Mouse (Mus musculus) spleen, postnatal 0 days (tissue): ENCODE data around the gene Tmem39b. TPM values are rescaled to one million over a fixed set of nuclear protein-coding genes. Genes with fewer than 3 reads are reported as not detected.

Experiments
- polyA plus RNA-seq: library from polyadenylated mRNA; unstranded; fragments of >200 nt; fragmentation: Nextera tagmentation; extraction: Ambion mirVana; gene quantifications from 2 replicates; pipeline ENCODE4 v1.2.1, GENCODE M21; 2015

The Tmem39b gene
- polyA plus RNA-seq: 4.9 and 5.1 TPM in 2 replicates

GRCm38 (mm10) chr4:129696158-129696985, at the start of gene Tmem39b:
Gene Tmem39b (minus strand): TSS chr4:129696838.

GRCm38 (mm10) chr4:129742232-129743009, 45.8 kb upstream of the Tmem39b start, which contains the start of gene Khdrbs1:
Gene Khdrbs1 (minus strand): TSS chr4:129742303.

DNA sequence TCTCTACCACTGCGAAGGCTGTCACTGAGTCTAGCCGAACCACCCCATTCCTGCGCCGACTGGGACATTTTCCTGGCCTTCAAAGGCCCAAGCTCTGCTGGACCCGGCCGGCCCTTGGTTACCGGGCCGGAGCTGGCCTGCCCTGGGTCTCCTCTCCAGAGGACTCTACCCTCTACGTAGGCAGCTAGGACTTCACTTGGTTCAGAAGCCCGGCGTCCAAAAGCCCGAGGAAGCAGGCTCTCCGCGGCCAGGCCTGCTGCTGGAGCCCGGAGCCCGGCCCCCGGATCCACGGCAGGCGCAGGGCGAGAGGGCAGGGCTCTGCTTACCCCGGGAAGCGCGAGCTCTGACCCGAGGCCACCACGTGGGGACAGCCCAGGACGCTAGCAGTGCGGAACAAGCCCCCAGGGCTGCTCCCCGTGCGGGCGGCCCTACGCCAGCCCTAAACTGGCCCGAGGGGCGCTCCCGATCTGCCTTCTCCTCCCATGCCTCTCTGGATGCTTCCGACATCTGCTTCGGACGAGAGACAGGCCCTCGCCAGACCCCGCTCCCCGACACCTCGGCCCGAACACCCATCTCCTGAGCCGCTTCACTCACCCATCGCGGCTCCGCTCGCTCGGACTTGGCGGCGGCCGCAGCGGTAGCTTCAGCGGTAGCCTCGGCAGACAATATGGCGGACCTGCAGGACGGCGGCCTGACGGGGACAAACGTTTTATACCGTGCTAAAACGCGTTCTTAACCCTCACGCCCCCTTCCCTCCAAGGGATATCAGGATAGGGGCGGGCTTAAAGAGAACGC, 24.4 kb downstream of the Tmem39b start, which contains the start of gene Kpna6:
Gene Kpna6 (minus strand): TSS at position 685 of the 795 bp plus-strand sequence.

GRCm38 (mm10) chr4:129640638-129641467, 55.8 kb downstream of the Tmem39b start, which contains the start of gene Txlna:
Gene Txlna (minus strand): TSS chr4:129641065.

Other genes starting within 250 kb of the Tmem39b start
- gene Bsdc1, start 235.3 kb downstream of the Tmem39b start, polyA plus RNA-seq: 63.6 and 67.3 TPM in 2 replicates
- 0.10 TPM in 1 of 2 replicates, not detected in the other for gene Tssk3, start 205.8 kb downstream of the Tmem39b start, polyA plus RNA-seq
- 0.74 and 0.83 TPM in 2 replicates for gene Fam229a, start 205.6 kb downstream of the Tmem39b start, polyA plus RNA-seq
- gene Marcksl1, start 183.3 kb downstream of the Tmem39b start, polyA plus RNA-seq: 93.7 and 116 TPM in 2 replicates
- gene Hdac1, start 154.1 kb downstream of the Tmem39b start, polyA plus RNA-seq: 127 and 132 TPM in 2 replicates
- 7.3 and 7.8 TPM in 2 replicates for gene Lck, start 123.2 kb downstream of the Tmem39b start, polyA plus RNA-seq
- 11.2 and 17.2 TPM in 2 replicates for gene Fam167b, start 118.3 kb downstream of the Tmem39b start, polyA plus RNA-seq
- gene Eif3i, start 96.2 kb downstream of the Tmem39b start, polyA plus RNA-seq: 233 and 235 TPM in 2 replicates
- 185 and 186 TPM in 2 replicates for gene Tmem234, start 96.2 kb downstream of the Tmem39b start, polyA plus RNA-seq
- 0.81 and 1.3 TPM in 2 replicates for gene Dcdc2b, start 82.6 kb downstream of the Tmem39b start, polyA plus RNA-seq
- 15.1 and 15.3 TPM in 2 replicates for gene Iqcc, start 77.7 kb downstream of the Tmem39b start, polyA plus RNA-seq
- gene Ccdc28b, start 72.9 kb downstream of the Tmem39b start, polyA plus RNA-seq: 36.7 and 45.7 TPM in 2 replicates
- 29.9 and 30.4 TPM in 2 replicates for gene Txlna, start 55.8 kb downstream of the Tmem39b start, polyA plus RNA-seq
- gene Kpna6, start 24.1 kb downstream of the Tmem39b start, polyA plus RNA-seq: 5.4 and 6.5 TPM in 2 replicates
- gene Khdrbs1, start 45.5 kb upstream of the Tmem39b start, polyA plus RNA-seq: 42.1 and 46.7 TPM in 2 replicates
- 286 and 292 TPM in 2 replicates for gene Ptp4a2, start 114.4 kb upstream of the Tmem39b start, polyA plus RNA-seq
- 0.05 and 0.07 TPM in 2 replicates for gene Spocd1, start 232.4 kb upstream of the Tmem39b start, polyA plus RNA-seq